Mouse (Mus musculus) bone marrow, adult 2 months (tissue): ENCODE measurements around the gene Kctd21. TPM values are rescaled to one million over a fixed set of nuclear protein-coding genes. Genes with fewer than 3 reads are reported as not detected.

Source experiments
- H3K27ac ChIP-seq: fragments of 200-500 bp; 2 replicates; pipeline ENCODE4 v1.5.1; 2012; ENCODE audit warnings: low read depth, mild to moderate bottlenecking, control low read depth, inconsistent platforms, low read length; ENCODE audit not compliant: control insufficient read depth, poor library complexity, insufficient read depth
- H3K4me1 ChIP-seq: fragments of 200-500 bp; 2 replicates; pipeline ENCODE4 v1.6.1; 2011; ENCODE audit warnings: low read length; ENCODE audit not compliant: control insufficient read depth, insufficient read depth
- H3K4me3 ChIP-seq: fragments of 200-500 bp; replicated peaks from 2 replicates; pipeline ENCODE3; 2011; ENCODE audit warnings: mild to moderate bottlenecking, low read depth, low read length, control low read depth; ENCODE audit not compliant: control insufficient read depth
- CTCF ChIP-seq: fragments of 200-500 bp; IDR thresholded peaks from 2 replicates; pipeline ENCODE4 v1.5.1; 2011; ENCODE audit warnings: low read length, control low read depth; ENCODE audit not compliant: control insufficient read depth, insufficient read depth
- POLR2A ChIP-seq: fragments of 200-500 bp; IDR thresholded peaks from 2 replicates; pipeline ENCODE4 v1.6.1; 2011; ENCODE audit warnings: low read depth, mild to moderate bottlenecking, control low read depth, low read length, borderline replicate concordance; ENCODE audit not compliant: control insufficient read depth
- WGBS: fragments of 180-500 bp; shearing (Covaris S2); methylation state at CpG from one replicate; pipeline ENCODE4 v1.1.7; 2018; 5-methylcytosine and 5-hydroxymethylcytosine counted together
- polyA plus RNA-seq: library from polyadenylated mRNA; stranded (reverse); fragments of >200 nt; gene quantifications from 2 replicates; pipeline ENCODE4 v1.2.4, GENCODE M21; 2011; ENCODE audit warnings: low replicate concordance; ENCODE audit not compliant: missing spikeins, insufficient read depth, insufficient read length

The Kctd21 gene
- polyA plus RNA-seq, 1 experiment: 1.2 TPM

DNA sequence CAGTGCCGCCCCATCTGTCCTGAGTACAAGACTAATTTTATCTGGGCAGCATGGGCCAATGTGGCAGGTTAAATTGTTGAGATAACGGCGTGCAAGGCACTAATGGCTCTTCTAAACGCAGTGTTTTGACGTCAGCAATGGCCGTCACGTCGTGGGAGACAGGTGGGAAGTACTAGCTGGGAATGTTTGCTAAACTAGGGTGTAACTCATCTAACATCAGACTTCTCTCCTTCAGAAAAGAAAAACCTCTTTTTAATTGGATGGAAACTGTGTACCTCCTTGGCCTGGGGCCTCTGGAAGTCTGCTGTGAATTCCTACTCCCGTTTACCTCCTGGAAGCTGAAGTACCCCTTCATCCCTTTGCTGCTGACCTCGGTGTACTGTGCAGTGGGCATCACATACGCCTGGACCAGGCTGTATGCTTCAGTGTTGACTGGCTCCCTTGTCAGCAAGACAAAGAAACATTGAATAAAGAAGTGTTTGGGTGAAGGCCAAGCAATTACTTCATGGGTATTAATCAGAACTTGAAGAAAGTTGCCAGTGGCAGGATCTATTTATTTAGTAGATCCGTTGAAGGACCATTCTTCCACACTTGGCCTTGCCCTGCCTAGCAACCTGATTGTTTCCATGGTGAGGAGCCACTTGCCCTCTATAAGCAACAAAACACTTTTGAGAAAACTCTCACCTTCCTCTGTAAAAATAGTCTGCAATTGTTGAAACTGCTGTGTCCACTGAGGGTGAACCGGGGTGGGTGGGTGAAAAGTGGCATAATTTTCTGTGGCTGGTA is 59.4 kb downstream of the Kctd21 start:
- WGBS: 88% methylated on average over 13 of the region's 13 CpGs
- H3K4me1 ChIP-seq: peaks cover 1% of the 10 kb centered on the region; the same call in 1 of the 2 replicates
- no peak for TF ChIP-seq POLR2A
- TF ChIP-seq CTCF: no peak
- H3K4me3 ChIP-seq: no peak overlapping the region
- H3K27ac ChIP-seq: no peak overlapping the region

DNA sequence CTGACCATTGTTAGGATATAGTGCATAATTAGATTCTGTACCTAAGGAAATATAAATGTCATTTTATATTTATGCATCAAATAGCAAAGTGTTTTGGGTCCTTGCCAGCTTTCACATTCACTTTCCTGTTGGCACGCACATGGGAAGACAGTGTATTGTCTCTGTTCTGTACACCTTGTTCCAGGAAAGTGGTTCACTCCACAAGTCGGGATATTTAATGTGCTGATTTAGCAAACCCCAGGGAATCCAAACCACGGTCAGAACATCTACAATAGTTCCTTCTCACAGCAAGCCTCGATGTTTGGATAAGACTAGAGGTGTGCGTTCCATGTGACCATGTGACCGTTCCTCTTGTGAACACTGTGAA is 59.9 kb downstream of the Kctd21 start:
- Histone ChIP-seq H3K4me3 (no peak overlapping the region), H3K27ac (no peak overlapping the region), H3K4me1 (peaks cover 1% of the 10 kb centered on the region; the same call in 1 of the 2 replicates)
- WGBS: 86% methylated on average over 6 of the region's 6 CpGs
- TF ChIP-seq CTCF: no peak
- no peak for TF ChIP-seq POLR2A

DNA sequence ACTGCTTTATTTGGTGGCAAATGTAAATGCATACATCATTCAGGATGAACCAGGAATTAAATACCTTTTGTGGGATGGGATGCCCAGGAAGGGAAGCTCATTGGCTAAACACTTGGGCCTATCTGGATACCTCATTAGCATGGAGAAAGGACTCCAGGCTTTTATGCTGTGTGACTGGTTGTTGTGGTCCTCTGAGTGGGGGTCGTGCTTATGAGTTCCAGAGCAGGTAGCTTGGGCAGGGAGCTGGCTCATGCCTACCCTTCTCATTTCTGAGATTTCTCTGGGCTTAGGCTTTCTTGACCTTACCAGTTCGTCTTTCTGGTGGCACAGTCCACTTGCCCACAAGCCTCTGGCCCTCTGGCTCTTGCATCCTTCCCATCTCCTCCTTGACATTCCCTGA is 62.2 kb downstream of the Kctd21 start:
- H3K27ac ChIP-seq: no peak overlapping the region
- WGBS: 71% methylated on average over 2 of the region's 2 CpGs
- no peak overlapping the region for H3K4me3 ChIP-seq
- TF ChIP-seq POLR2A (no peak), CTCF (no peak)
- no peaks in the 10 kb centered on the region for H3K4me1 ChIP-seq

GRCm38 (mm10) chr7:97398943-97399342 is 66.8 kb downstream of the Kctd21 start:
- Histone ChIP-seq H3K4me3 (no peak overlapping the region), H3K4me1 (peaks cover 5% of the 10 kb centered on the region; the same call in 1 of the 2 replicates), H3K27ac (no peak overlapping the region)
- WGBS: 79% methylated on average over 6 of the region's 6 CpGs
- TF ChIP-seq CTCF: no peak
- no peak for TF ChIP-seq POLR2A

Other genes starting within 250 kb of the Kctd21 start
- 3.8 and 6.4 TPM in 2 replicates for gene Usp35, start 307 bp upstream of the Kctd21 start, polyA plus RNA-seq
- gene Alg8, start 39.3 kb downstream of the Kctd21 start, polyA plus RNA-seq: 48.7 and 59.1 TPM in 2 replicates
- 34.6 and 53.4 TPM in 2 replicates for gene Ndufc2, start 67.7 kb downstream of the Kctd21 start, polyA plus RNA-seq
- gene Thrsp, start 85.4 kb downstream of the Kctd21 start, polyA plus RNA-seq: 11.5 and 13.1 TPM in 2 replicates
- gene Kctd14, start 119.0 kb downstream of the Kctd21 start, polyA plus RNA-seq: 12.6 and 13.5 TPM in 2 replicates
- 14.7 and 22.4 TPM in 2 replicates for gene Ints4, start 148.6 kb downstream of the Kctd21 start, polyA plus RNA-seq
- gene Aamdc, start 247.2 kb downstream of the Kctd21 start, polyA plus RNA-seq: 6.3 and 19.7 TPM in 2 replicates
- gene Rsf1, start 247.6 kb downstream of the Kctd21 start, polyA plus RNA-seq: 7.0 and 14.2 TPM in 2 replicates